Mouse (Mus musculus) heart, postnatal 36 days (tissue): Measurements from ENCODE around the gene Tesmin. TPM values are rescaled to one million over a fixed set of nuclear protein-coding genes. Genes with fewer than 3 reads are reported as not detected.
A peak's percentile ranks its signal among the peaks of the same experiment; 100 is the strongest.

Experiments used
- DNase-seq, 2 experiments: peaks; one replicate each; pipeline ENCODE4 v3.0.0; 2021 to 2022
- intact Hi-C: fragments of 180-260 bp; cut with DNase I; formaldehyde crosslinking; loops from one replicate; pipeline ENCODE4 v1.15.1; 2025
- total RNA-seq, 2 experiments: library from RNA; stranded (reverse); gene quantifications; 2 replicates each; pipeline ENCODE4 v1.2.3; 2021

Gene Tesmin
- total RNA-seq, 2 experiments from 2014 or later, result 3.5 to 4.1 TPM

DNA sequence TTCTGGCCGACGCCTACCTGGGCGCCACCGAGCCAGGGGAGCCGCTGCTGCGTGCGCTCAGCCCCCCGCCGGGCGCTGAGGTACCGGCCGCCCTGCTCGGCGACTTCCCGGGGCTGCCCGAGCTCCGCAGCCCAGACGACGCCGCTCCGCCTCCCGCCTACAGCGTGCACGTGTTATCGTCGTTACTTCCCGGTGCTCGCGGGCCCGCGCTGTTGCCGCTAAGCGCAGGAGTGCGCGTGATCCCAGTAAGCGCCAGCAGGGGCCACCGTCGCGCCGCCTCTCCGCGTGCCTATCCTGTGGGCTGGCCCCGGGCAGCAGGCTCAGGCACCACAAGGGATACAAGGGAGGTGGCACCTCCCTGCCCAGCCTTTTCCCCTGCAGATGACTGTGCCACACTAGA is 432 bp downstream of the Tesmin start:
- intact Hi-C loops, result loop anchor here (1.0 to 5.0 kb wide), 2 partner anchors 62 to 183 kb away; no protein-coding TSS in a partner anchor
- DNase-seq, result peak; percentile 88 to 89

DNA sequence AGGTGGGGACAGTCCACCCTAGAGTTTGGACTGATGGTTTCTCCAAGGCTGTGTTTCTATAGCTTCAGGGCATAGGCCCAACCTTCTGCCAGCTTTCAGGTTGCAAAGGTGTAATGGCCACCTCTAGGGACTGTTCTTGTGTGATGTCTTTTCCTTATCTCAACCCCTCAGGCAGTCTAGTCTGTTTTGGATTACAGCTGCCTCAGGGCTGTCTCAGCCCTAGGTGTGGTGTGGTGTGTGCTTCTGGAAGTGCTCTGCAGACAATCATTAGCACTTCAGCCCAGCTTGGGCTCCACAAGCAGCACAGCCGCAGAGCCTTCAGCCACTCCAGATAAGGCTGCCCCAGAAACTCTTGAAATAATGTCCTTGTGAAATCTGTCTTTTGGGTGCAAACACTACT is 3.7 kb downstream of the Tesmin start:
- intact Hi-C loops, result loop anchor here (5.0 kb wide), 1 partner anchor 45 kb away; no protein-coding TSS in a partner anchor
- DNase-seq, result no peak

DNA sequence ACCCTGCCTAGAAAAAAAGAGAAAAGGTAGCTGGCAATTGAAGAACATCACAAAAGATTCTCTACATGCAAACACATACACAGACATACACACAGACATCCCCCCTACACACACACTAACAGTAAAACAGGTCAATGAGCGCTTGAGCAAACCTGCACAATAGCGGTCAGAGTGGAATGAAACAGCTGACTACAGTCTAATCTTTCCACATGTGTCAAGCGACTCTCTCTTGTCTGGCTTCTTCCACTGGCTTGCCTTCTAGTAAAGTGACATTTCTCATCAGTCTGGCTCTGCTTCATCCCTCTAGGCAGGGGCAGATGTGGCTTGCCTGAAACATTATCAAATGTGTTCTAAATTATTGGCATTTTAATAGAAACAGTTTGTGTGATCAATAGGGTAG is 5.6 kb downstream of the Tesmin start:
- intact Hi-C loops, result loop anchor here (5.0 kb wide), 1 partner anchor 43 kb away; no protein-coding TSS in a partner anchor
- DNase-seq, result no peak

DNA sequence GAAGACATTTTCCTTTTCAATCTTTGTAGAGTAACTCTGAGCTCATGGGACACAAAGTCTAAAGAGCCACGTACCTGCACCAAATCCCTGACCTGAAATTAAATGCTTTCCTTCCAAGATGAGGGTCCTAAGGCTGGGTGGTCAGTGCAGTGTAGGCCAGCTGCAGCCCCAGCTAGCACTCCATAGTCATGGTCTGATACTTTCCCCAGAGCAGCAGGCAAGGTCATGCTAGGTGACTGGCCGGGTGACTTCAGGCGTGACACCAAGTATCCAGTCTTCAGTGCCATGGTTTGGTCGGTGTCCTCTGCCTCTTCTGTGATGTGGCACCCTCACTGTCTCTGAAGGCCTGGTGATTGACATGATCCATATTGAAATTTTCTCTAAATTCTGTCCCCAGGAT is 11.4 kb downstream of the Tesmin start:
- DNase-seq, result no peak
- intact Hi-C loops, result no loop called here

DNA sequence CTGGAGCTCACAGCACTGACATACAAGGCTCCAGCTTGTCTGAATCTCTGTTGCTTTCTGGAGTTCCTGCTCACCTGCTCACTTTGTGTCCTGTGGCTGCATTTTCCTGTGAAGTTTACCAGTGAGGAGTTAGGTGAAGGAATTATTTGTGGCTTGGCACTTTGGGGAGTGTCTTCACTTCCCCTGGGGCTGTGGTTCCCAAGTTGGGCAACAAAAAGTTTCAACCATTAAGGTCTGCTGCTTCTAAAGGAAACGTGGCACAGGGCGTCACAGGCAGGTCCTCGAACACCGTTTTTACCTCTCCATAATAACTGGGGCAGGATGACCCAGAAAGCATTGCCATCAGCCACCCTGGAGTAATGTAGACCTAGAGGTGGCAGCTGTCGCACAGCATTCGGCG is 12.8 kb downstream of the Tesmin start:
- no peak for DNase-seq
- intact Hi-C loops, result no loop called here

DNA sequence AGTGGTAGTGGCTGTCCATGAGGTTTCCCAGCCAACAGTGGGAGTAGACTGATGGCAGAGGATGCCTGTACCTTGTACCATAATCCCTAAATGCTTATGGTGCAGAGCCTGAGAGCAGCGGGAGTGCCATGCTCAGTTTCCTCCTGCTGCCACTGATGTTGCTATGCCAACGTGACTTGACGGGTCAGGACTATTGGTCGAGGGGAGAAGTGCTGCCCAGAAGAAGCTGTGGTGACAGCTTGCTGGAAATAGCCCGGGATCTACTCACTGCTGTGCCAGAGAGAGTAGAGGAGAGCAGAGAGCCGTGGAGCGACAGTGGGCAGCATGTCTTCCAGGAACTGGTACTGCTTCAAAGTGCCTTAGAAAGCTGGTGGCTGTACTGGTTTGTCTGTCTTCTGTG is 13.3 kb downstream of the Tesmin start:
- intact Hi-C loops, result no loop called here
- DNase-seq, result no peak

DNA sequence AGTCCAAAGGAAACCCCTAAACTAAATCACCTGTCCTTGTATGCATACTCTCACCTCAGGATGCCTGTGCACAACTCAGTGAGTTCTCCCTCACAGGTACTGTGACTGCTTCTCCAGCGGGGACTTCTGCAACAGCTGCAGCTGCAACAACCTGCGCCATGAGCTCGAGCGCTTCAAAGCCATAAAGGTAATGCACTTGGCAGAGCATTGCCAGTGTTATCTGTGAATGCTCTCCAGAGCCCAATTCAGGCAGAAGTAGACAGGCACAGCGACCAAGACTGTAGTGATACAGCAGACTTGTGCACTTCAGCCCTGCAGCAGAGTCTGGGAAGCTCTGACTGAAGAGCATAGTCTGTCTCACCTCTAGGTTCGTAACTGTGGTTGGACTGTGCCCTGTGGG is 13.7 kb downstream of the Tesmin start:
- intact Hi-C loops, result no loop called here

DNA sequence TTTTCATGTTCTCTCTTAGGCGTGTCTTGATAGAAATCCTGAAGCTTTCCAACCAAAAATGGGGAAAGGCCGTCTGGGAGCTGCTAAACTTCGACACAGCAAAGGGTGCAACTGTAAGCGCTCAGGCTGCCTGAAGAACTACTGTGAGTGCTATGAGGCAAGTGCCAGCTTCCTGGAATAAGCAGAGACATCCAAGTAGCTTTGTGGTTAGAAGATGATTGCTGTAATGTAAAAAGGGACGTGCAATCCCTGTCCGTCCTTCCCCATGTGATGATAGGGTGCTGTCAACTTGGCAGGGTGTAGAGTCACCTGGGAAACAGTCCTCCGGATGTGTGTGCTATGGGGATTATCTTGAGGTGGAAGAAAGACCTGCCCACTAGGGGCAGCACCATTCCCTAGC is 15.4 kb downstream of the Tesmin start:
- intact Hi-C loops, result no loop called here
- DNase-seq, result no peak

More for the DNA sequence above, 13.7 kb downstream of the Tesmin start:
- DNase-seq, result no peak

DNA sequence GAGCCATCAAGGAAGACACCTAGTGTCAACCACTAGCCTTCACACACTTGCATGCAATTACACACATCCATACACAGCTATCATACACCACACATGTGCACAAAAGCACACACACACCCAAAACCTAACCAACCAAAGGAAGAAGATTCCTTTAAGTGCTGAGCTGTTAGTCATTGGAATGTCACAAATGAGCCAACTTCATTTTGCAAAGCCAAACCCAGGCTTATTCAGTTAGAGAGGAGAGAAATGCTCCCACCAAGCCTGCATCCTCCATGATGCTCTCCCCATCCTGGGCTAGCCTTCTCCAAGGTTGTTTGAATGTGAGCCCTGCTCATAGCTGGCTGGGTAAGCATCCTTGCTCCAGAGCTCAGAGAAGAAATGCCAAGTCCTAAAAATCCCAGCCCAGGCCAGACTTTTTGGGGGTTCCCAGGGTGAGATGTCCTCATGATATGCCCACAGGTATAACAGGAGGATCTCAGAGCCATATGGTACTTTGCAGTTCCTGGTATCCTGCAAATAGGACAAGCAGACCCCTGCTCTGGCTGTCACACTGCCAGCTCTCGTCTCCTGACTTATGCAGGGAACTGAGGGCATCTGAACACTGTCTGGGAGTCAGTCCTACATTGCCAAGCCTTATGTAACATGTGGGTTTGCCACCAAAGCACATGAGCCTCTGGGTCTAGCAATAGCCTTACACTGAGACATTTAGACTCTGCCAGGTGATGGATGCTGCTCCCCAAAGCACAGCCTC is 17.0 kb downstream of the Tesmin start:
- intact Hi-C loops, result no loop called here
- DNase-seq, result no peak

DNA sequence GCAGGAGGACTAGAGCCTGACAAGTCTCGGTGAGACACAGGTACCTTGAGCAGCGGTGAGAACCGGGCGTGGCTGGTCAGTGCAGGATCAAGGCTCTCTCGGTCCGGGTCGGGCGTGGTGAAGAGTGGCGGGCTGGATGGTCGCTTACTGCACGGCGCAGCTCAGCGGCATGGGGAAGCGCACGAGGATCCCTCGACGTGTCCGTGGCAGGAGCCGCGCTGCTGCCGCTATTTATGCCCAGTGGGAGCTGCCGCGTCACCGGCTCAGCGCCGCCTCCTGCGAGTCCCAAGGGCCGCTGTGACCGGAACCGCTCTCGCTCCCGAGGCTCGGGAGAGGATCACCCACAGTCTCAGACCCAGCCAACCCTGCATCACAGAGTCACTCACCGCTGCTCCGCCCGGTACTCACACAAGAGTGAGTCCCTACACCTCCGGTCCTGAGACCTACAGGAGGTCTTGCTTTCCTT is 25.6 kb downstream of the Tesmin start, which contains the start of gene Gal:
Gene Gal, minus strand, starts transcription at position 277 of the 466 bp plus-strand sequence.
- intact Hi-C loops, result no loop called here
- DNase-seq, result peak; percentile 17 to 24

DNA sequence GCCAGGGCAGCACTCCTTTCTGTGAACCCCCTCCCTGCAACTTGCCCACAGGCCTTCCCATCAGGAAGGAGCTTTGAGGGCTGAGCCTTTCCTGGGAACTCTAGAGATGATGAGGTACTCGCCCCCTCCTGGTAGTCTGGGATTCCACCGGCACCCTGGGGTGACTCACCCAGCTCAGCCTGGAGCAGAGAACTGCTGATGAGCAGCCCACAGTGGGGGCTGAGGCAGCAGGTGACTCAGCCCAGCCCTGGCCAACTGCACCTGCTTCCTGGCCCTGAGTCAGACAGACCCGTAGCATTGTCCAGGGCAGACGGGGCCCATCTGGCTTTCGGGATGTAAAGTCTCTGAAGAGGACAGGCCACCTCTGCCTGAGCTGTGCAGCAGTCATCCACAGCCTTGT is 30.6 kb downstream of the Tesmin start:
- intact Hi-C loops, result no loop called here
- no peak for DNase-seq

DNA sequence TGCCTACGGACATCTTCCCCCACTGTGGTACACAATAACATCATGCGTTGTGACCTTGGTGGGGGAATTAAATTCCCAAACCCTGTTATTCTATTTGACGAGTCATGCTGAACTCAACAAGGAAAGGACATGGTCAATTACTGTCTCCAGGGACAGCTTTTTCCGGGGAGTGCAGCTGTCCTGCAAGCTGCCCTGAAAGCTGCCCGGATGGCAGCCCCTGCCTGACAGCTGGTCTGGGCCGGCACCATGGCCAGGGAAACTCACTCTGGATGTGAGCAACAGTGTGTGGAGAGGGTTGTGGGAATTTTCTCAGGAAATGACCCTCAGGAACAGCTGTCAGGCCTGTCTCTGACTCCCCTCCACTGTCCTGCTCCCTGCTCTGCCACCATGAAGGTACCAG is 33.8 kb downstream of the Tesmin start:
- intact Hi-C loops, result no loop called here
- no peak for DNase-seq

DNA sequence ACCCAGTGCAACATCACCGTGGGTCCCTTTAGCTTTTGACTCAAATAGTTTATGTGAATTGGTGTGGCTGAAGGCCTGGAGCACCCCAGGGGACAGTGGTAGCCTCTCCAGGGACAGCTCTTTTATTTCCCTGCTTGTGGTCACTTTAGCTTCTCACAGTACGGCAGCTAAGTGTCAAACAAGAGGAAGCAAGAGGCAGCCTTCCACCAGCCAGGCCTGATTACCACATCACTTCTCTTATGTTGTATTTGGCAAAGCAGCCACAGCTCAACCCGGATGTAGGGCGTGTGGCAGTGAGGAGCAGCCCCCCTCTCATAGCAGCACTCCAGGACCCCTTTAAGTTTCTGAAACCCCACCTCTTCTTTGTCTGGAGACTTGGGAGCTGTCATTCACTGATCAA is 34.3 kb downstream of the Tesmin start:
- DNase-seq, result no peak

DNA sequence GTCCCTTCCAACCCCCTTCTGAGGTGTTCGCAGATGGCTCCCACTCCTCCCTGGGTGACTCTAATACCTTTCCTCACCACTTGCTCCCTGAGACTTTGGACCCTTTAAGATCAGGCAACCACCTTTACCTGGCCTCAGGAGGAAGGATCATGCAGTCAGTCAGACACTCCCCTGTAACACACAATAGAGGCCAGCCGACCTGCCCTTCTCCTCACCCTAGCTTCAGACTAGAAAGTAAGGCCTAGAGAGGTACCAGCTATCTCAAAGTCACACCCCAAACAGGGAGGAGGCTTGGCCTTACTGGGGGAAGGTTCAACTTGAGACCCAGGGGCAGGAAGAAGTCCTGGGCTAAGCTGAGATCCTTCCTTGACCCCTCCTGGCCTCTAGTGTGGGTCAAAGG is 35.6 kb downstream of the Tesmin start:
- intact Hi-C loops, result no loop called here
- DNase-seq, result no peak

More for the DNA sequence above, 34.3 kb downstream of the Tesmin start:
- intact Hi-C loops, result no loop called here

DNA sequence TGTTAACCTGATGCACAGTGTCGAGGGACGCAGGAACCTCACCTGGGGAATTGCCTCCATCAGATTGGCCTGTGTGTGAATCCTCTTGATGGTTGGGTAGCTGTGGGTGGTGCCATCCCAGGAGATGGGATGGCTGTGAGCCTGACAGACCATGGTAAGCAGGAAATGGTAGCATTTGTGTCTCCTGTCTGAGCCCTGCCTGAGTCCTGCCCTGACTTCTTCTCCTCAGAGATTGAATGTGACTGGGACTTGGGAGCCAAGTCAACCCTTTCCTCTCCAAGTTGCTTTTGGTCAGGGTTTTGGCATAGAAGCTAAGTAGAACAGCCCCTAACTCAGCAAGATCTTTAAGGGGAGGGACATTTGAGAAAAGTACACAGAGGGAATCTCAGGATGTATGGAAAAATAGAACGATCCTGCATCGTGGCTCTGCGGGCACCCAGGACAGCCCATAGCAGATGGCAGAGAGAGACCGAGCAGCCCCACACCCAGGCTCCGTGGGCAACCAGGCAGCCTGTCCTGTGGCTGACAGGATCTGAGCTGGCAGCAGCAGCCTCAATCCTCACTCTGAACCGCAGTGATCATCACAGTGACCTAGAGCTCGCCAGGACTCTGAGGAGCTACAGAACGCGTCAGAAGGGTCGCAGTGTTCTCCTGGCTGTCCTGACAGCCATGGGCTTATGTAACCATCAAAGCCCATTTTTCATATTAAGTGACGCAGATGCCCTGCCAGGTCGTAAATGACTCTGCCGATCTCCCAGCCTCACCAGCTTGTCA is 39.6 kb downstream of the Tesmin start:
- no peak for DNase-seq
- intact Hi-C loops, result no loop called here

DNA sequence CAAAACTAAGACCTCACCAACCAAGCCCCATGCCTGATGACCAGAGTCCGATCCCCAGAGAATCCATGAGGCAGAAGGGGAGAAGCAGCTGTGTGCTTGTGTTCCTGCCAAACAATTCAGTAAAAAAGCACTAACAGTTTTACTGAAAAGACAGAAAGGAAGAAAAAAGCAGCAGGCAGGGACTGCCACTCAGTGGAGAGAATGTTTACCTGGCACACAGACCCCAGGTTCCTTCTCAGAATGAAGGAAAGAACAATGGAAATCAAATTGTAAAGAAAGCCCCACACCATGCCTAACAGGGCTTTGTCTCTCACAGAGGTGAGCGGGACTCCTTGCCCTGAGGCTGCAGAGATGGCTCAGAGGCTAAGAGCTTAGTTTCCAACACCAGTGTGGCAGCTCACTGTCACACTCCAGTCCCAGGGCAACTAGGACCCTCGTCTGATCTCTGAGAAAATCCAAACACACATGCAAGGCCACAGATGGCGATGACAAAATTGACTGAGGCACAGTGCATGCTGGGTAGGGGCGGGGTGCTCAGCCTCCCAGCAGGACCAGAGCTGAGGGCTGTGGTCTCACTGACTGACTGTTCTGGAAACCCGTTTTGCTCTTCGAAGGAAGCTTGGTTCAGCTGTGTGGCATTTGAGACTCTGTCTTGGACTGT is 40.6 kb downstream of the Tesmin start:
- DNase-seq, result peak in 1 of 2 experiments; percentile 9

DNA sequence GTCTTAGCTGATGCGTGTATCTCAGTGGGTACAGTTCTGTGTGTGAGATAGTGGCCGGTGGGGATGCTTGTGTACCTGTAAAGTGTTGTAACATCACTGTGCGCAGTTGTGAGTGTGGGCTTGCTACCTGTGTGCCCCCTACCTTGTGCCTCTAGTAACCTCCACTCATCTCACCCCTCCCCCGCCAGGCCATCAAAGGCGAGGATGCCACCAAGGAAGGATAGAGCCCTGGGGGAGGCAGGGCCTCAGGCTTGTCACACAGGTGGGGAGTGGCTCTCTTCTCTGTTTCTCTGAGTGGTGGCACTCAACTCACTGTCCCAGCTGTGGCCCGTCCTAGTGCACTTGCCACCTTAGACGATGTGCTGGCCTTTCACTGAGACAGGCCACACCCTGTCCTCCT is 42.4 kb downstream of the Tesmin start:
- no peak for DNase-seq
- intact Hi-C loops, result no loop called here

More for the DNA sequence above, 40.6 kb downstream of the Tesmin start:
- intact Hi-C loops, result no loop called here

DNA sequence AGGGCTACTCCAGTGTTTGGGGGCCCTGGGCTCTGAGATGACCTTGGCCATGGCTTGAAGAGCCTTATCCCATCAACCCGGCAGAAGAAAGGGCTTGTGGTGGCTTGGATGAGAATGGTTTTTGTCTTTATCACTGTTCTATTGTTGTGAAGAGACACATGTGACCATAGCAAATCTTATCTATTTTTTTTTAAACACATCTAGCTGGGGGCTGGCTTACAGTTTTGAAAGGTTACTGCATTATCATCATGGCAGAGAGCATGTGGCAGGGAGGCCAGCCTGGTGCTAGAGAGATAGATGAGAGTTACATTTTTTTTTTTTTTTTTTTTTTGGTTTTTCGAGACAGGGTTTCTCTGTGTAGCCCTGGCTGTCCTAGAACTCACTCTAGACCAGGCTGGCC is 43.3 kb downstream of the Tesmin start:
- no peak for DNase-seq
- intact Hi-C loops, result no loop called here

DNA sequence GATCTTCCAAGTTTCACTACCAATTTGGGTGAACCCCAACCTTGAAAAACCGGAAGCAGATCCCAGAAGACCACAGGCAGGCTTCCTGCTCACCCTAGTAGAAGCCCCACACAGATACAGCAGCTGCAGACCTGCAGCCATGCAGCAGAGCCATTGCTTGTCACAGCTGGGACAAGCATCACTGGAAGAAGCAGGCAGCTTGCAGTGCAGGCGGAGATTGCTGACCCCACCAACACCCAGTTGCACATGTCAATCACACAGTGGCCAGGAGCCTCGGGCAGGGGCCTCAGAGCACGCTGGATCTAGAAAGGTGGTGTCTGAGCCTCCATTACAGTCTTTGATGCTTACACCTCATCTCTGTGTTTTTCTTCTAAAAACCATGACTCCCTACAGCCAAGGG is 45.5 kb downstream of the Tesmin start:
- intact Hi-C loops, result no loop called here
- DNase-seq, result no peak

DNA sequence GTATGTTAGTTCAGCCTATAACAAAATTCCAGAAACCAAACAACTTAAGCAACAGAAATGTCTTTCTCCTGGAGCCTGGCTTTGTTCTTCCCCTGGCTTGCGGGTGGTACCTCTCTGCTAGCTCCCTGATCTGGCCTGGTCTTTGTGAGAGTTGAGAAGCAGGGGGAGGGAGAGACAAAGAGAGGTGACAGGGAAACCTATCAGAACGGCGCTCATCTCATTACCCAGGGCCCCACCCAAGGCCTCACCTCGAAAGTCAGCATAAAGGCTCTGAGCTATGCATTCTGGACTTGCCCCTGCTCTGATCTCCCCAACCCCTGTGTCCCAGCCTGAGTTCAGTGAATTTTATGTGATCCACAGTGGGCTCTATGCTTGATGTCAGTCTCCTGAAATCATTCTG is 46.0 kb downstream of the Tesmin start:
- no peak for DNase-seq
- intact Hi-C loops, result loop anchor here (5.0 kb wide), 3 partner anchors 42 to 142 kb away; no protein-coding TSS in a partner anchor

DNA sequence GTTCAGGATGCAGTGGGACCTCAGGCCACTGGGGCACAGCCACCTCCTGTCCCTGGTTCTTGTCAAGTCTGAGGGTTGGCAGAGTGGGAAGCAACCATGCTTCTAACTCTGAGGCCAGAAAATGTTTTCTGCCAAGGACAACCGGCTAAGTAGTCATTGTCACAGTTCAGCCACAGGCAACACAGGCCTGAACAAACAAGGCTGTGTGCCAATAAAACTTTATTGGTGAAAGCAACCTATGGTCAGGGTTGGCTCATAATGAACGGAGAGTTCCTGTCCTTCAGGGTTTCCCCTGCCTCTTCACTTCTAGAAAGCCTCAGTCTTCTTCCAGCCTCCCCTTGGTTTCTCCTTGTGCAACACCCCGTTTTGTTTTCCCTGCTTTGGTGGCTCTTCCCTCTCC is 47.2 kb downstream of the Tesmin start:
- no peak for DNase-seq
- intact Hi-C loops, result loop anchor here (5.0 kb wide), 3 partner anchors 44 to 144 kb away; no protein-coding TSS in a partner anchor
